In the genomic region with DNA sequence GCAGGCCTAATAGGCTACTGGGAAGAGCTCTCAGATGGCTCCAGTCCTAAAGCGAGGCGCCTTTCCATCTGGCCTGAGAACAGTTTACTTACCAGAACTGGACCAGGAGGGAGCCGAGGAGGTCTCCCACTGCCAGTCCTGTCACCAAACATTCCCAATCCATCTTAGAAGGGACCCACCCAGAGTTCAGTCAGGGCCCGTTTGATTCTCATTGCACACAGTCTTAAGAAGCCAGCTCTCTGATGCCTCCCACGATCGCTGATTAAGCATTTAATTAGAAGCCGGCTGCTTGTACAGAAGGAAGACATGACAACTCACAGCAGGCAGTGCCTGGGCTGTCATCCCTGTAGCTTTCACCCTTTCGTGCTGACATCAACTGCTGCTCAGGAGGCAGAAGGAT, we compare ENCODE assay signal across 11 mouse cellular contexts.
DNase-seq lines count a peak whose midpoint lies in the region; ATAC-seq and TF ChIP-seq lines count a peak whose summit lies in the region.
"Had no signal": no experiment of that assay in that cellular context is flagged by ENCODE, and none has a peak within 500 bp of the region (broad histone marks: within the 10 kb centered on the region; RNA-seq: fewer than 3 reads in every experiment).

No protein-coding gene starts in this region.

- in situ Hi-C loops in ES-E14 (cut with MboI; ENCODE audit: low sequenced_read_pairs in 2 of 2, unreplicated experiment in 2 of 2): no loop called here

- peak; percentile 49 for DNase-seq in kidney, postnatal 0 days (ENCODE audit: low spot score)
- no peak for DNase-seq in kidney, postnatal 36 days
- no peak for DNase-seq in ES-E14 (ENCODE audit: low read depth, low spot score)
- DNase-seq in cerebellum, adult 8-10 months: peak; percentile 52
- DNase-seq in heart, postnatal 36 days: peak; percentile 54 to 55
- no peak for DNase-seq in spleen, postnatal 14 days (ENCODE audit: low spot score in 2 of 2)
- DNase-seq in embryo, embryonic 10.5 days (ENCODE audit: low spot score): no peak
- no peak for DNase-seq in gastrocnemius, postnatal 14 days
- DNase-seq: gastrocnemius, adult 2 months; liver; thymus, postnatal 25 days had no signal

- TF ChIP-seq CTCF in kidney, postnatal 0 days (IDR thresholded peaks at IDR 0.05; ENCODE audit: low read depth): no peak

- intact Hi-C loops in heart, postnatal 36 days (cut with DNase I): loop anchor here (5.0 kb wide), 1 partner anchor 58 kb away; no protein-coding TSS in a partner anchor
- intact Hi-C loops in gastrocnemius, postnatal 14 days (cut with DNase I; ENCODE audit: low total_unique reads): no loop called here

- no peak for ATAC-seq in kidney, postnatal 0 days (replicated peaks; ENCODE audit: low FRiP score, low read depth)

- no peak overlapping the region for H3K4me2 ChIP-seq in kidney, postnatal 0 days (ENCODE audit: low read length)

- no peaks in the 10 kb centered on the region for H3K4me1 ChIP-seq in kidney, postnatal 0 days (replicated peaks; ENCODE audit: insufficient read depth, low read length)
- H3K4me1 ChIP-seq in ES-E14 (ENCODE audit: control insufficient read depth in 2 of 2, insufficient read depth in 2 of 2, low read length in 2 of 2, poor library complexity in 1 of 2): no peaks in the 10 kb centered on the region

- no peak overlapping the region for H3K4me3 ChIP-seq in kidney, postnatal 0 days (replicated peaks; ENCODE audit: low read depth, low read length)
- no peak overlapping the region for H3K4me3 ChIP-seq in ES-E14 (ENCODE audit: insufficient read depth in 1 of 2, low read depth in 1 of 2, low read length in 2 of 2, poor library complexity in 1 of 2, severe bottlenecking in 1 of 2)
- H3K4me3 ChIP-seq: gastrocnemius, adult 2 months had no signal

- no peaks in the 10 kb centered on the region for H3K9me3 ChIP-seq in kidney, postnatal 0 days (replicated peaks; ENCODE audit: low read length)
- no peaks in the 10 kb centered on the region for H3K9me3 ChIP-seq in ES-E14 (ENCODE audit: control insufficient read depth, insufficient read depth, low read depth, low read length)

- H3K27me3 ChIP-seq in kidney, postnatal 0 days (ENCODE audit: insufficient read depth, low read length): no peaks in the 10 kb centered on the region

- H3K36me3 ChIP-seq in kidney, postnatal 0 days (ENCODE audit: insufficient read depth, low read length): no peaks in the 10 kb centered on the region
- H3K36me3 ChIP-seq in ES-E14 (ENCODE audit: control insufficient read depth, insufficient read depth, low read length, poor library complexity, severe bottlenecking): no peaks in the 10 kb centered on the region

- H3K9ac ChIP-seq in kidney, postnatal 0 days (ENCODE audit: low read depth, low read length): no peak overlapping the region
- no peak overlapping the region for H3K9ac ChIP-seq in ES-E14 (ENCODE audit: insufficient read depth, low read depth, low read length, poor library complexity, severe bottlenecking)

- 42% methylated on average over 8 of the region's 8 CpGs for WGBS in kidney, postnatal 0 days

- no peak overlapping the region for H3K27ac ChIP-seq in kidney, postnatal 0 days
- H3K27ac ChIP-seq in ES-E14 (ENCODE audit: insufficient read depth, low read depth, low read length, poor library complexity, severe bottlenecking): peak overlapping the region; percentile 18; the same call in 1 of the 2 replicates
- H3K27ac ChIP-seq: gastrocnemius, adult 2 months had no signal

TF ChIP-seq in ES-E14, 5 proteins besides CTCF, POLR2A, EP300 and RAD21:
- no peak for TF ChIP-seq ZC3H11A (IDR thresholded peaks at IDR 0.05; ENCODE audit: borderline replicate concordance, low read depth, low read length)
TF ChIP-seq in ES-E14: peak in this region for 0.

Comparison
In these comparisons a context has a peak if more than half of its experiments do, and no peak if none do; other contexts are left out.
1. DNase-seq: peak in kidney, postnatal 0 days (single experiment), cerebellum, adult 8-10 months (single experiment) and heart, postnatal 36 days (2 of 2); none in kidney, postnatal 36 days (0 of 2), ES-E14 (single experiment), spleen, postnatal 14 days (0 of 2), embryo, embryonic 10.5 days (single experiment) and gastrocnemius, postnatal 14 days (single experiment).